Mouse (Mus musculus) MEL (cell line): ENCODE measurements around the gene Gm17490. TPM values are rescaled to one million over a fixed set of nuclear protein-coding genes. Genes with fewer than 3 reads are reported as not detected.

ENCODE experiments used
- DNase-seq: peaks from one replicate; pipeline ENCODE4 v3.0.0; 2011; ENCODE audit warnings: low read depth, low spot score
- H3K27ac ChIP-seq: 2 replicates; pipeline ENCODE4 v1.5.1; 2012; ENCODE audit warnings: low read depth, mild to moderate bottlenecking, control low read depth, low read length, moderate library complexity; ENCODE audit not compliant: control insufficient read depth
- H3K27me3 ChIP-seq, 2 experiments: fragments of 150-350 bp in 1 of 2; sonication (generic) in 1 of 2; 2 replicates each; pipeline ENCODE4 v1.6.1; 2012; ENCODE audit warnings: low read length in 2 of 2, mild to moderate bottlenecking in 2 of 2, improper control_type of control experiment in 1 of 2, moderate library complexity in 1 of 2; ENCODE audit not compliant: insufficient read depth in 2 of 2, control insufficient read depth in 1 of 2
- H3K36me3 ChIP-seq, 2 experiments: 2 replicates each; pipeline ENCODE4 v1.6.1; 2012 to 2014; ENCODE audit warnings: low read length in 2 of 2, improper control_type of control experiment in 1 of 2, inconsistent platforms in 1 of 2, mild to moderate bottlenecking in 1 of 2; ENCODE audit not compliant: insufficient read depth in 2 of 2, control insufficient read depth in 1 of 2
- H3K4me1 ChIP-seq, 2 experiments: fragments of 150-350 bp in 1 of 2; sonication (generic) in 1 of 2; 2 replicates each; pipeline ENCODE4 v1.6.1; 2012; ENCODE audit warnings: low read length in 2 of 2, improper control_type of control experiment in 1 of 2, mild to moderate bottlenecking in 1 of 2; ENCODE audit not compliant: insufficient read depth in 2 of 2, control insufficient read depth in 1 of 2
- H3K4me3 ChIP-seq, 2 experiments: fragments of 150-350 bp in 1 of 2; sonication (generic) in 1 of 2; 2 replicates each; pipeline ENCODE4 v1.5.1; 2012; ENCODE audit warnings: low read depth in 2 of 2, low read length in 2 of 2, mild to moderate bottlenecking in 2 of 2, moderate library complexity in 2 of 2, control low read depth in 1 of 2, improper control_type of control experiment in 1 of 2; ENCODE audit not compliant: control insufficient read depth in 1 of 2, insufficient read depth in 1 of 2
- H3K79me2 ChIP-seq: 2 replicates; pipeline ENCODE4 v1.6.1; 2012; ENCODE audit warnings: mild to moderate bottlenecking, low read length, moderate library complexity; ENCODE audit not compliant: control insufficient read depth, poor library complexity, insufficient read depth
- H3K9ac ChIP-seq: 2 replicates; pipeline ENCODE4 v1.6.1; 2012; ENCODE audit warnings: low read depth, mild to moderate bottlenecking, control low read depth, low read length, moderate library complexity; ENCODE audit not compliant: control insufficient read depth, poor library complexity, severe bottlenecking
- H3K9me3 ChIP-seq: fragments of 150-350 bp; sonication (generic); replicated peaks from 2 replicates; pipeline ENCODE4 v1.6.1; 2012; ENCODE audit warnings: mild to moderate bottlenecking, low read length, improper control_type of control experiment, moderate library complexity; ENCODE audit not compliant: insufficient read depth
- CHD2 ChIP-seq: IDR thresholded peaks from 2 replicates; pipeline ENCODE4 v1.6.1; 2011; ENCODE audit warnings: low read length, improper control_type of control experiment
- CTCF ChIP-seq, 3 experiments: IDR thresholded peaks in 2 of 3; conservative IDR thresholded peaks in 1 of 3; 2 replicates each; pipeline ENCODE4 v1.5.1; 2011 to 2012; ENCODE audit warnings: low read length in 3 of 3, low read depth in 2 of 3, mild to moderate bottlenecking in 2 of 3, improper control_type of control experiment in 1 of 3, inconsistent platforms in 1 of 3, mixed read lengths in 1 of 3, moderate library complexity in 1 of 3; ENCODE audit not compliant: control insufficient read depth in 1 of 3, insufficient read depth in 1 of 3, poor library complexity in 1 of 3, severe bottlenecking in 1 of 3
- EP300 ChIP-seq, 2 experiments: IDR thresholded peaks; 2 replicates each; pipeline ENCODE4 v1.6.1; 2011; ENCODE audit warnings: improper control_type of control experiment in 2 of 2, low read length in 2 of 2, low read depth in 1 of 2, mild to moderate bottlenecking in 1 of 2
- ETS1 ChIP-seq: IDR thresholded peaks from 2 replicates; pipeline ENCODE4 v1.6.1; 2012; ENCODE audit warnings: low read depth, mild to moderate bottlenecking, inconsistent platforms, low read length, improper control_type of control experiment, moderate library complexity
- GABPA ChIP-seq: IDR thresholded peaks from 2 replicates; pipeline ENCODE4 v1.6.1; 2012; ENCODE audit warnings: low read depth, mild to moderate bottlenecking, inconsistent platforms, low read length, improper control_type of control experiment, moderate library complexity
- HCFC1 ChIP-seq: IDR thresholded peaks from 2 replicates; pipeline ENCODE4 v1.6.1; 2012; ENCODE audit warnings: low read depth, mild to moderate bottlenecking, inconsistent platforms, low read length, improper control_type of control experiment, moderate library complexity
- JUND ChIP-seq: IDR thresholded peaks from 2 replicates; pipeline ENCODE4 v1.6.1; 2011; ENCODE audit warnings: low read depth, mild to moderate bottlenecking, improper control_type of control experiment, low read length
- MAFK ChIP-seq: IDR thresholded peaks from 2 replicates; pipeline ENCODE4 v1.6.1; 2011; ENCODE audit warnings: low read depth, mild to moderate bottlenecking, low read length, improper control_type of control experiment, borderline replicate concordance
- MAX ChIP-seq: IDR thresholded peaks from 2 replicates; pipeline ENCODE4 v1.6.1; 2011; ENCODE audit warnings: low read length, improper control_type of control experiment
- MEF2A ChIP-seq: IDR thresholded peaks from 2 replicates; pipeline ENCODE4 v1.6.1; 2014; ENCODE audit warnings: low read depth, mild to moderate bottlenecking, inconsistent platforms, low read length, improper control_type of control experiment; ENCODE audit not compliant: poor library complexity, insufficient replicate concordance, severe bottlenecking; ENCODE audit errors: extremely low read depth
- MXI1 ChIP-seq: IDR thresholded peaks from 2 replicates; pipeline ENCODE4 v1.6.1; 2011; ENCODE audit warnings: mild to moderate bottlenecking, low read depth, low read length, improper control_type of control experiment
- MYB ChIP-seq: IDR thresholded peaks from 2 replicates; pipeline ENCODE4 v1.6.1; 2011; ENCODE audit warnings: mild to moderate bottlenecking, low read depth, low read length, improper control_type of control experiment
- MYC ChIP-seq: IDR thresholded peaks from 2 replicates; pipeline ENCODE4 v1.6.1; 2011; ENCODE audit warnings: low read depth, mild to moderate bottlenecking, low read length, improper control_type of control experiment, moderate library complexity
- NELFE ChIP-seq: IDR thresholded peaks from 2 replicates; pipeline ENCODE4 v1.6.1; 2011; ENCODE audit warnings: low read depth, low read length, improper control_type of control experiment
- NRF1 ChIP-seq: IDR thresholded peaks from 2 replicates; pipeline ENCODE4 v1.6.1; 2014; ENCODE audit warnings: low read depth, mild to moderate bottlenecking, inconsistent platforms, low read length, improper control_type of control experiment, moderate library complexity; ENCODE audit not compliant: poor library complexity, insufficient read depth, severe bottlenecking
- POLR2A ChIP-seq, 2 experiments: IDR thresholded peaks; 2 replicates each; pipeline ENCODE4 v1.6.1; 2011 to 2012; ENCODE audit warnings: low read length in 2 of 2, mild to moderate bottlenecking in 2 of 2, control low read depth in 1 of 2, improper control_type of control experiment in 1 of 2, low read depth in 1 of 2, moderate library complexity in 1 of 2; ENCODE audit not compliant: control insufficient read depth in 1 of 2, insufficient read depth in 1 of 2, poor library complexity in 1 of 2
- POLR2AphosphoS5 ChIP-seq: IDR thresholded peaks from 2 replicates; pipeline ENCODE4 v1.6.1; 2012; ENCODE audit warnings: low read depth, borderline replicate concordance, mild to moderate bottlenecking, inconsistent platforms, low read length, moderate library complexity, mixed read lengths
- RCOR1 ChIP-seq: IDR thresholded peaks from 2 replicates; pipeline ENCODE4 v1.6.1; 2012; ENCODE audit warnings: low read depth, mild to moderate bottlenecking, inconsistent platforms, low read length, improper control_type of control experiment
- SMC3 ChIP-seq: IDR thresholded peaks from 2 replicates; pipeline ENCODE4 v1.6.1; 2011; ENCODE audit warnings: low read depth, low read length, improper control_type of control experiment
- TBP ChIP-seq: IDR thresholded peaks from 2 replicates; pipeline ENCODE4 v1.8.0; 2011; ENCODE audit warnings: low read depth, low read length, improper control_type of control experiment
- TCF12 ChIP-seq: IDR thresholded peaks from 2 replicates; pipeline ENCODE4 v1.6.1; 2014; ENCODE audit warnings: low read depth, mild to moderate bottlenecking, inconsistent platforms, low read length, improper control_type of control experiment, moderate library complexity
- USF1 ChIP-seq: IDR thresholded peaks from 2 replicates; pipeline ENCODE4 v1.6.1; 2014; ENCODE audit warnings: low read depth, mild to moderate bottlenecking, inconsistent platforms, low read length, improper control_type of control experiment, moderate library complexity
- USF2 ChIP-seq, 2 experiments: IDR thresholded peaks; 2 replicates each; pipeline ENCODE4 v1.6.1; 2011 to 2012; ENCODE audit warnings: improper control_type of control experiment in 2 of 2, low read length in 2 of 2, borderline replicate concordance in 1 of 2, inconsistent platforms in 1 of 2, low read depth in 1 of 2, mild to moderate bottlenecking in 1 of 2; ENCODE audit not compliant: insufficient read depth in 1 of 2
- ZMIZ1 ChIP-seq: IDR thresholded peaks from 2 replicates; pipeline ENCODE4 v1.6.1; 2012; ENCODE audit warnings: low read depth, mild to moderate bottlenecking, inconsistent platforms, low read length, improper control_type of control experiment, moderate library complexity
- ZNF384 ChIP-seq: IDR thresholded peaks from 2 replicates; pipeline ENCODE4 v1.6.1; 2012; ENCODE audit warnings: low read depth, mild to moderate bottlenecking, inconsistent platforms, low read length, improper control_type of control experiment
- polyA plus RNA-seq, 2 experiments: library from polyadenylated mRNA; stranded (reverse) in 1 of 2; unstranded in 1 of 2; fragments of >175 nt in 1 of 2; fragments of >200 nt in 1 of 2; gene quantifications; 2 replicates each; pipeline versions ENCODE4 v1.2.1 to v1.2.4; 2012; ENCODE audit warnings: low replicate concordance in 2 of 2, low read depth in 1 of 2; ENCODE audit not compliant: insufficient read length in 2 of 2, insufficient read depth in 1 of 2, missing spikeins in 1 of 2
- total RNA-seq: library from RNA; depleted of rRNA; stranded (reverse); fragments of 300-350 nt; gene quantifications from 2 replicates; pipeline ENCODE4 v1.2.3, GENCODE M21; 2012

Gene Gm17490
- total and polyA plus RNA-seq, 3 experiments, result not detected

DNA sequence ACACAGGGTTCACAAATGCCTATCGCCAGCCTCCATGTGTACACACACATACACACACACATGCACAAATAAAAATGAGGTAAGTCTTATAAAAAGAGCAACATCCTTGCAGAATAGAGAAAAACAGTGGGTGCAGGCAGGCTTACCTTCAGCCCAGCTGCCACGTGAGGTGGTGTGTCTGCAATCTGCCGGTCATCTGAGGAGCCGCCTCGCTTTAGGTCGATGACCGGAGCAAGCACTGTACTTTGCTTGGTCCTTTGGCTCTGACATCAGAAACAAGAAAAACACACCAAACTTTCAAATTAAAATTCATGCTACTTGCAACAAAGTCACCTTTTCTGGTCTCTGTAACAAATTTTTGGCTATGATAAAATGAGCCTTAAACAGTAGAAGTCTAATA, 28.2 kb downstream of the Gm17490 start:
- Histone ChIP-seq H3K36me3 (peaks cover 12 to 32% of the 10 kb centered on the region in 2 experiments), H3K79me2 (peaks cover 29% of the 10 kb centered on the region), H3K27ac (no peak overlapping the region), H3K9me3 (no peaks in the 10 kb centered on the region), H3K9ac (no peak overlapping the region), H3K4me3 (no peak overlapping the region), H3K27me3 (no peaks in the 10 kb centered on the region), H3K4me1 (peaks cover 0 to 5% of the 10 kb centered on the region in 2 experiments; a peak in 1 of 4 replicates)
- TF ChIP-seq GABPA, result no peak
- TF ChIP-seq TBP, result no peak
- TF ChIP-seq MAFK, result no peak
- TF ChIP-seq NRF1, result no peak
- TF ChIP-seq SMC3, result no peak
- TF ChIP-seq EP300 (IDR thresholded peaks at IDR 0.05; ENCODE audit: low read depth in 1 of 2, low read length in 2 of 2), result no peak
- TF ChIP-seq MEF2A, result no peak
- no peak for TF ChIP-seq USF1
- TF ChIP-seq HCFC1, result no peak
- no peak for TF ChIP-seq CHD2
- no peak for TF ChIP-seq NELFE
- no peak for TF ChIP-seq MYC
- DNase-seq, result no peak

DNA sequence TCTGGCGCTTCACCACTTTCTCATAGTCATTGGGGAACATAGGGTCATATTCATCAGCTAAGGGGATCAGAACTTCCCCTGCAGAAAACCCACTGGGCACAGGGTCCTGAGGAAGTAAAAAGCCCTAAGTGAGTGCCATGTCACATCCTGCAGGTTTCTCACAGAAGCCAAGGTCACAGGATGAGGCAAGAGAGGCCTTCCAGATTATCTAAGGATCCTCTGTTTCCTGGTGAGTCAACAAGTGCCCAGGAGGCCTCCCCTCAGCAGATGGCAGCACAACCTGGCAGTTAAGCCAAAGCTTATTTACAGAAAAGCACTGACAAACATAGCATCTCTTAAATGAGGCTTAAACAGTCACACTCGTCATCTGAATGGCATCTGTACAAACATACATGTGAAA, 29.4 kb downstream of the Gm17490 start:
- peaks cover 0 to 3% of the 10 kb centered on the region in 2 experiments; a peak in 1 of 4 replicates for H3K4me1 ChIP-seq
- no peak for DNase-seq
- no peak overlapping the region for H3K9ac ChIP-seq
- no peak overlapping the region for H3K4me3 ChIP-seq
- TF ChIP-seq POLR2AphosphoS5 (no peak), MAFK (no peak), USF2 (IDR thresholded peaks at IDR 0.05; ENCODE audit: borderline replicate concordance in 1 of 2, insufficient read depth in 1 of 2, low read depth in 1 of 2, low read length in 2 of 2) (no peak), ETS1 (no peak), NELFE (no peak), MYB (no peak), GABPA (no peak), CTCF (IDR thresholded peaks at IDR 0.05 in 2 of 3, conservative IDR thresholded peaks at IDR 0.05 in 1 of 3; ENCODE audit: control insufficient read depth in 1 of 3, insufficient read depth in 1 of 3, low read depth in 2 of 3, low read length in 3 of 3, poor library complexity in 1 of 3, severe bottlenecking in 1 of 3) (no peak), TCF12 (no peak), CHD2 (no peak), JUND (no peak), RCOR1 (no peak), ZNF384 (no peak), MXI1 (no peak), POLR2A (IDR thresholded peaks at IDR 0.05; ENCODE audit: control insufficient read depth in 1 of 2, insufficient read depth in 1 of 2, low read depth in 1 of 2, low read length in 2 of 2, poor library complexity in 1 of 2) (no peak), ZMIZ1 (no peak), MAX (no peak)
- peaks cover 9 to 38% of the 10 kb centered on the region in 2 experiments for H3K36me3 ChIP-seq
- H3K79me2 ChIP-seq, result peaks cover 17% of the 10 kb centered on the region
- no peaks in the 10 kb centered on the region for H3K27me3 ChIP-seq
- H3K27ac ChIP-seq, result no peak overlapping the region
- no peaks in the 10 kb centered on the region for H3K9me3 ChIP-seq
